Mouse (Mus musculus): Measurements from ENCODE around the gene Rims3. TPM values are rescaled to one million over a fixed set of nuclear protein-coding genes. Genes with fewer than 3 reads are reported as not detected.

Rims3 gene
- polyA plus RNA-seq, 1 experiment from 2014 or later = 18.8 TPM

GRCm38 (mm10) chr4:120895226-120895625 is 40.6 kb downstream of the Rims3 start:
- no peak for ATAC-seq (ENCODE audit: low read depth)
- Histone ChIP-seq H3K4me3 (ENCODE audit: low read depth, low read length) (no peak overlapping the region), H3K4me2 (ENCODE audit: low read depth, low read length) (no peak overlapping the region), H3K27me3 (ENCODE audit: control insufficient read depth, insufficient read depth, low read length) (no peaks in the 10 kb centered on the region), H3K4me1 (ENCODE audit: control insufficient read depth, insufficient read depth, low read length) (no peaks in the 10 kb centered on the region), H3K9me3 (ENCODE audit: control insufficient read depth, low read length) (no peaks in the 10 kb centered on the region), H3K36me3 (ENCODE audit: control insufficient read depth, insufficient read depth, low read length) (no peaks in the 10 kb centered on the region), H3K27ac (ENCODE audit: low read depth, low read length) (no peak overlapping the region), H3K9ac (replicated peaks; ENCODE audit: low read depth, low read length) (no peak overlapping the region)
- 83% methylated on average over 7 of the region's 7 CpGs for WGBS

GRCm38 (mm10) chr4:120895810-120896584 is 41.4 kb downstream of the Rims3 start:
- no peaks in the 10 kb centered on the region for H3K4me1 ChIP-seq (ENCODE audit: control insufficient read depth, insufficient read depth, low read length)
- H3K4me3 ChIP-seq (ENCODE audit: low read depth, low read length) = no peak overlapping the region
- H3K27ac ChIP-seq (ENCODE audit: low read depth, low read length) = no peak overlapping the region
- H3K27me3 ChIP-seq (ENCODE audit: control insufficient read depth, insufficient read depth, low read length) = no peaks in the 10 kb centered on the region
- H3K9me3 ChIP-seq (ENCODE audit: control insufficient read depth, low read length) = no peaks in the 10 kb centered on the region
- 83% methylated on average over 7 of the region's 7 CpGs for WGBS
- no peak overlapping the region for H3K4me2 ChIP-seq (ENCODE audit: low read depth, low read length)
- no peak for ATAC-seq (ENCODE audit: low read depth)
- no peaks in the 10 kb centered on the region for H3K36me3 ChIP-seq (ENCODE audit: control insufficient read depth, insufficient read depth, low read length)
- H3K9ac ChIP-seq (replicated peaks; ENCODE audit: low read depth, low read length) = no peak overlapping the region

- no peak overlapping the region for H3K4me3 ChIP-seq (ENCODE audit: low read depth, low read length)
- H3K4me1 ChIP-seq (ENCODE audit: control insufficient read depth, insufficient read depth, low read length) = no peaks in the 10 kb centered on the region
- H3K9ac ChIP-seq (replicated peaks; ENCODE audit: low read depth, low read length) = no peak overlapping the region
- no peaks in the 10 kb centered on the region for H3K36me3 ChIP-seq (ENCODE audit: control insufficient read depth, insufficient read depth, low read length)
- no peak overlapping the region for H3K4me2 ChIP-seq (ENCODE audit: low read depth, low read length)
- ATAC-seq (ENCODE audit: low read depth) = no peak
- no peaks in the 10 kb centered on the region for H3K27me3 ChIP-seq (ENCODE audit: control insufficient read depth, insufficient read depth, low read length)
- no peaks in the 10 kb centered on the region for H3K9me3 ChIP-seq (ENCODE audit: control insufficient read depth, low read length)
- H3K27ac ChIP-seq (ENCODE audit: low read depth, low read length) = no peak overlapping the region
- WGBS = 73% methylated on average over 4 of the region's 4 CpGs
These were observed 49.9 kb downstream of the Rims3 start for GRCm38 (mm10) chr4:120904533-120904932.

GRCm38 (mm10) chr4:120905644-120906043 is 51.0 kb downstream of the Rims3 start:
- H3K27ac ChIP-seq (ENCODE audit: low read depth, low read length) = no peak overlapping the region
- H3K36me3 ChIP-seq (ENCODE audit: control insufficient read depth, insufficient read depth, low read length) = no peaks in the 10 kb centered on the region
- H3K9ac ChIP-seq (replicated peaks; ENCODE audit: low read depth, low read length) = no peak overlapping the region
- H3K9me3 ChIP-seq (ENCODE audit: control insufficient read depth, low read length) = no peaks in the 10 kb centered on the region
- H3K4me1 ChIP-seq (ENCODE audit: control insufficient read depth, insufficient read depth, low read length) = no peaks in the 10 kb centered on the region
- H3K27me3 ChIP-seq (ENCODE audit: control insufficient read depth, insufficient read depth, low read length) = no peaks in the 10 kb centered on the region
- no peak for ATAC-seq (ENCODE audit: low read depth)
- H3K4me3 ChIP-seq (ENCODE audit: low read depth, low read length) = no peak overlapping the region
- no peak overlapping the region for H3K4me2 ChIP-seq (ENCODE audit: low read depth, low read length)
- 81% methylated on average over 5 of the region's 5 CpGs for WGBS

- ATAC-seq (ENCODE audit: low read depth) = peak; percentile 49; the same call in 1 of the 2 replicates
- no peak overlapping the region for H3K9ac ChIP-seq (replicated peaks; ENCODE audit: low read depth, low read length)
- no peak overlapping the region for H3K27ac ChIP-seq (ENCODE audit: low read depth, low read length)
- WGBS = 35% methylated on average over 15 of the region's 15 CpGs
- H3K4me1 ChIP-seq (ENCODE audit: control insufficient read depth, insufficient read depth, low read length) = no peaks in the 10 kb centered on the region
- H3K9me3 ChIP-seq (ENCODE audit: control insufficient read depth, low read length) = no peaks in the 10 kb centered on the region
- H3K27me3 ChIP-seq (ENCODE audit: control insufficient read depth, insufficient read depth, low read length) = no peaks in the 10 kb centered on the region
- H3K4me2 ChIP-seq (ENCODE audit: low read depth, low read length) = no peak overlapping the region
- no peaks in the 10 kb centered on the region for H3K36me3 ChIP-seq (ENCODE audit: control insufficient read depth, insufficient read depth, low read length)
- no peak overlapping the region for H3K4me3 ChIP-seq (ENCODE audit: low read depth, low read length)
These were observed 55.0 kb downstream of the Rims3 start for GRCm38 (mm10) chr4:120909558-120910150.

- Histone ChIP-seq H3K4me1 (ENCODE audit: control insufficient read depth, insufficient read depth, low read length) (no peaks in the 10 kb centered on the region), H3K36me3 (ENCODE audit: control insufficient read depth, insufficient read depth, low read length) (no peaks in the 10 kb centered on the region), H3K27ac (ENCODE audit: low read depth, low read length) (no peak overlapping the region), H3K9ac (replicated peaks; ENCODE audit: low read depth, low read length) (no peak overlapping the region), H3K4me2 (ENCODE audit: low read depth, low read length) (no peak overlapping the region), H3K27me3 (ENCODE audit: control insufficient read depth, insufficient read depth, low read length) (no peaks in the 10 kb centered on the region), H3K4me3 (ENCODE audit: low read depth, low read length) (no peak overlapping the region), H3K9me3 (ENCODE audit: control insufficient read depth, low read length) (no peaks in the 10 kb centered on the region)
- ATAC-seq (ENCODE audit: low read depth) = no peak
- 91% methylated on average over 6 of the region's 6 CpGs for WGBS
These were observed 56.5 kb downstream of the Rims3 start for GRCm38 (mm10) chr4:120911086-120911485.

- H3K9ac ChIP-seq (replicated peaks; ENCODE audit: low read depth, low read length) = no peak overlapping the region
- no peaks in the 10 kb centered on the region for H3K9me3 ChIP-seq (ENCODE audit: control insufficient read depth, low read length)
- H3K36me3 ChIP-seq (ENCODE audit: control insufficient read depth, insufficient read depth, low read length) = no peaks in the 10 kb centered on the region
- no peaks in the 10 kb centered on the region for H3K4me1 ChIP-seq (ENCODE audit: control insufficient read depth, insufficient read depth, low read length)
- H3K27me3 ChIP-seq (ENCODE audit: control insufficient read depth, insufficient read depth, low read length) = no peaks in the 10 kb centered on the region
- no peak overlapping the region for H3K4me2 ChIP-seq (ENCODE audit: low read depth, low read length)
- H3K27ac ChIP-seq (ENCODE audit: low read depth, low read length) = no peak overlapping the region
- WGBS = 49% methylated on average over 4 of the region's 4 CpGs
- no peak overlapping the region for H3K4me3 ChIP-seq (ENCODE audit: low read depth, low read length)
- ATAC-seq (ENCODE audit: low read depth) = no peak
These were observed 58.2 kb downstream of the Rims3 start for GRCm38 (mm10) chr4:120912866-120913265.

- H3K27ac ChIP-seq (ENCODE audit: low read depth, low read length) = no peak overlapping the region
- H3K36me3 ChIP-seq (ENCODE audit: control insufficient read depth, insufficient read depth, low read length) = no peaks in the 10 kb centered on the region
- no peak overlapping the region for H3K9ac ChIP-seq (replicated peaks; ENCODE audit: low read depth, low read length)
- no peak for ATAC-seq (ENCODE audit: low read depth)
- H3K4me2 ChIP-seq (ENCODE audit: low read depth, low read length) = no peak overlapping the region
- WGBS = 77% methylated on average over 8 of the region's 8 CpGs
- no peaks in the 10 kb centered on the region for H3K9me3 ChIP-seq (ENCODE audit: control insufficient read depth, low read length)
- H3K4me3 ChIP-seq (ENCODE audit: low read depth, low read length) = no peak overlapping the region
- H3K4me1 ChIP-seq (ENCODE audit: control insufficient read depth, insufficient read depth, low read length) = no peaks in the 10 kb centered on the region
- H3K27me3 ChIP-seq (ENCODE audit: control insufficient read depth, insufficient read depth, low read length) = no peaks in the 10 kb centered on the region
These were observed 58.8 kb downstream of the Rims3 start for GRCm38 (mm10) chr4:120913443-120913842.

- Histone ChIP-seq H3K27me3 (ENCODE audit: control insufficient read depth, insufficient read depth, low read length) (no peaks in the 10 kb centered on the region), H3K9me3 (ENCODE audit: control insufficient read depth, low read length) (no peaks in the 10 kb centered on the region), H3K4me1 (ENCODE audit: control insufficient read depth, insufficient read depth, low read length) (no peaks in the 10 kb centered on the region), H3K9ac (replicated peaks; ENCODE audit: low read depth, low read length) (no peak overlapping the region), H3K4me3 (ENCODE audit: low read depth, low read length) (no peak overlapping the region), H3K27ac (ENCODE audit: low read depth, low read length) (no peak overlapping the region), H3K4me2 (ENCODE audit: low read depth, low read length) (no peak overlapping the region), H3K36me3 (ENCODE audit: control insufficient read depth, insufficient read depth, low read length) (no peaks in the 10 kb centered on the region)
- no peak for ATAC-seq (ENCODE audit: low read depth)
- 84% methylated on average over 1 of the region's 1 CpGs for WGBS
These were observed 59.2 kb downstream of the Rims3 start for GRCm38 (mm10) chr4:120913861-120914260.

All from neural tube, embryonic 14.5 days (tissue).